In the genomic region with DNA sequence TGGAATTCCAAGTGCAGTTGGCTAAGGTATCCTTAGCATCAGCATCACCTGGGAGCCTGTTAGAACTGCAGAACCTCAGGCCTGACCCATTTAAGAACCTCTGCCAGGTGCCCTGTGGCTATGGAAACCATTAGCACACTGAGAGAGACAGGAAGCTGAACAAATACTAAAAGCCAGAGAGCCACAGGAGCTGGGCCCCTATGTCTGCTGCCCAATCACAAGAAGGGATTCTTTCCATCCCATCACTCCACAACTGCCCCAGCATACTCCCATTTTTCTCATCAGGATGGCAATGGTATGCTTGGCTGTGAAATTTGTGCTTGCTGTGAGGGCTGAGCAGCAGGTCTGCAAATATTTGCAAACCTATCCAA, we compare ENCODE assay signal across 11 mouse cellular contexts.
DNase-seq lines count a peak whose midpoint lies in the region; ATAC-seq lines count a peak whose summit lies in the region.
"Had no signal": no experiment of that assay in that cellular context is flagged by ENCODE, and none has a peak within 500 bp of the region (broad histone marks: within the 10 kb centered on the region; RNA-seq: fewer than 3 reads in every experiment).

No protein-coding gene starts in this region.

- H3K9ac ChIP-seq in kidney, embryonic 15.5 days: no peak overlapping the region
- no peak overlapping the region for H3K9ac ChIP-seq in embryonic facial prominence, embryonic 11.5 days (replicated peaks; ENCODE audit: low read length)
- no peak overlapping the region for H3K9ac ChIP-seq in forebrain, embryonic 15.5 days (replicated peaks)

- H3K4me3 ChIP-seq in kidney, embryonic 15.5 days (replicated peaks): no peak overlapping the region
- no peak overlapping the region for H3K4me3 ChIP-seq in embryonic facial prominence, embryonic 11.5 days (ENCODE audit: low read depth, low read length)
- H3K4me3 ChIP-seq in forebrain, embryonic 15.5 days: no peak overlapping the region
- H3K4me3 ChIP-seq: layer of hippocampus, adult 2 months had no signal

- peaks cover 49% of the 10 kb centered on the region for H3K27me3 ChIP-seq in kidney, embryonic 15.5 days
- no peaks in the 10 kb centered on the region for H3K27me3 ChIP-seq in embryonic facial prominence, embryonic 11.5 days (ENCODE audit: control insufficient read depth, insufficient read depth, low read length)
- H3K27me3 ChIP-seq in forebrain, embryonic 15.5 days: 0 out of 2 replicates have a peak, but pooled peaks cover 3% of the 10 kb centered on the region
- H3K27me3 ChIP-seq: CH12.LX had no signal

- ATAC-seq in kidney, embryonic 15.5 days (replicated peaks; ENCODE audit: low FRiP score): peak; percentile 15; the same call in 1 of the 2 replicates
- peak; percentile 64 for ATAC-seq in embryonic facial prominence, embryonic 11.5 days (replicated peaks; ENCODE audit: insufficient number of reproducible peaks, low FRiP score, low TSS enrichment, low read depth)
- ATAC-seq in forebrain, embryonic 15.5 days (replicated peaks): peak; percentile 16; the same call in 1 of the 2 replicates
- 0 out of 2 replicates have a peak, but pooled peaks have one; percentile 13 for ATAC-seq in megakaryocyte progenitor cell, adult 5-6 weeks (replicated peaks; ENCODE audit: poor library complexity)

- DNase-seq in kidney, adult 8-10 months: no peak
- no peak for DNase-seq in embryonic facial prominence, embryonic 11.5 days (ENCODE audit: low spot score)
- no peak for DNase-seq in spleen, postnatal 4 days (ENCODE audit: low spot score in 2 of 2)
- DNase-seq in urinary bladder, postnatal 36 days (ENCODE audit: low spot score in 2 of 2): no peak
- no peak for DNase-seq in embryo, embryonic 10.5 days (ENCODE audit: low spot score)
- DNase-seq: cerebellum, postnatal 10 days had no signal

- no peaks in the 10 kb centered on the region for H3K36me3 ChIP-seq in kidney, embryonic 15.5 days
- H3K36me3 ChIP-seq in embryonic facial prominence, embryonic 11.5 days (replicated peaks; ENCODE audit: control insufficient read depth, insufficient read depth, low read depth, low read length): no peaks in the 10 kb centered on the region
- no peaks in the 10 kb centered on the region for H3K36me3 ChIP-seq in forebrain, embryonic 15.5 days

- H3K9me3 ChIP-seq in kidney, embryonic 15.5 days (replicated peaks): no peaks in the 10 kb centered on the region
- no peaks in the 10 kb centered on the region for H3K9me3 ChIP-seq in embryonic facial prominence, embryonic 11.5 days (replicated peaks; ENCODE audit: control insufficient read depth, low read length)
- H3K9me3 ChIP-seq in forebrain, embryonic 15.5 days: no peaks in the 10 kb centered on the region

- H3K4me2 ChIP-seq in kidney, embryonic 15.5 days: peak overlapping the region; percentile 39; the same call in 1 of the 2 replicates
- no peak overlapping the region for H3K4me2 ChIP-seq in embryonic facial prominence, embryonic 11.5 days (ENCODE audit: low read depth, low read length)
- no peak overlapping the region for H3K4me2 ChIP-seq in forebrain, embryonic 15.5 days (replicated peaks)

- H3K4me1 ChIP-seq in kidney, embryonic 15.5 days: peaks cover 9% of the 10 kb centered on the region; the same call in 1 of the 2 replicates
- H3K4me1 ChIP-seq in embryonic facial prominence, embryonic 11.5 days (ENCODE audit: control insufficient read depth, insufficient read depth, low read length): no peaks in the 10 kb centered on the region
- peaks cover 11% of the 10 kb centered on the region; the same call in 1 of the 2 replicates for H3K4me1 ChIP-seq in forebrain, embryonic 15.5 days

- H3K27ac ChIP-seq in kidney, embryonic 15.5 days: peak overlapping the region; percentile 75
- H3K27ac ChIP-seq in embryonic facial prominence, embryonic 11.5 days (replicated peaks; ENCODE audit: low read depth, low read length): no peak overlapping the region
- 0 out of 2 replicates have a peak overlapping the region, but pooled peaks have one; percentile 11 for H3K27ac ChIP-seq in forebrain, embryonic 15.5 days (replicated peaks)
- H3K27ac ChIP-seq: layer of hippocampus, adult 2 months had no signal

Comparison
In these comparisons a context has a peak if more than half of its experiments do, and no peak if none do; other contexts are left out.
1. ATAC-seq: peak in every context shown above with its lines; median percentile 64 in embryonic facial prominence, embryonic 11.5 days; 16 in forebrain, embryonic 15.5 days; 15 in kidney, embryonic 15.5 days; 13 in megakaryocyte progenitor cell, adult 5-6 weeks.